Mouse (Mus musculus): ENCODE data around the gene Zfpl1.
"Not testable (repeated sequence)": the region's sequence is repeated elsewhere in the genome, so short reads cannot be mapped to it uniquely, and the experiment has no call there.

The Zfpl1 gene

DNA sequence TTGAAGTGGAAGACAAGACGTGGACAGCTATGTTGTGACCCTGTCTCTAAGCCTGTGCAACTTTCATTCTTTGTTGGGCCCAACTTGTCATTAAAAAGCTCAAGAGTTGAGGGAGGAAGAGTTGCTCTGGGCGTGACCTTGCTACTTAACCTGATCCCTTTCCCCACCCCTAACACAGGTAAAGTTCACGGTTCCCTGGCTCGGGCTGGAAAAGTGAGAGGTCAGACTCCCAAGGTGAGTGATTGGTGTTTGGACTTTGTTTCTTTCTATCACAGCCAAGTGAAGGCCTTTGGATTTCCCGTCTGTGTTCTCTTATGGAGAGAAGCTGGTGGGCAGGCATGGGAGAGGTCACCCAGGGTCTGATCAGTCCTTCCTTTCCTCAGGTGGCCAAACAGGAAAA lies 25.8 kb downstream of the Zfpl1 start:
- no peak for DNase-seq (ENCODE audit: low read depth, low spot score)

DNA sequence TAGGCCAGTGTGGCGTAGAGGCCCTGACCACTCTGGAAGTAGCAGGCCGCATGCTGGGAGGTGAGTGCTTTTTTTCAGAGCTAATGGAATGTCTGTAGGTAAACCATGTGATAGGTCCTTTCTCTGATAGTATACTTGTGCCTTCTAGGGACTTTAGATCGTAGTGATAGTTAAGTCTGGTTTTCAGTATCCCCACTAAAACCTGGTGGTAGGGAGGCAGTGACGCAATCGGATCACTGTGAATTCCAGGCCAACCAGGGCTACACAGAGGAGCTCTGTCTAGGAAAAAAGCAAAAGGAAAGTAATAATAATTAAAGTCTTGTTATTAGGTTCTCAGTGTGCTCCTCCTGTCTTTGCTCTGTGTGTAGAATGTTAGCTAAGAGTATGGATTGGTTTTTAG lies 26.2 kb downstream of the Zfpl1 start:
- no peak for DNase-seq (ENCODE audit: low read depth, low spot score)

DNA sequence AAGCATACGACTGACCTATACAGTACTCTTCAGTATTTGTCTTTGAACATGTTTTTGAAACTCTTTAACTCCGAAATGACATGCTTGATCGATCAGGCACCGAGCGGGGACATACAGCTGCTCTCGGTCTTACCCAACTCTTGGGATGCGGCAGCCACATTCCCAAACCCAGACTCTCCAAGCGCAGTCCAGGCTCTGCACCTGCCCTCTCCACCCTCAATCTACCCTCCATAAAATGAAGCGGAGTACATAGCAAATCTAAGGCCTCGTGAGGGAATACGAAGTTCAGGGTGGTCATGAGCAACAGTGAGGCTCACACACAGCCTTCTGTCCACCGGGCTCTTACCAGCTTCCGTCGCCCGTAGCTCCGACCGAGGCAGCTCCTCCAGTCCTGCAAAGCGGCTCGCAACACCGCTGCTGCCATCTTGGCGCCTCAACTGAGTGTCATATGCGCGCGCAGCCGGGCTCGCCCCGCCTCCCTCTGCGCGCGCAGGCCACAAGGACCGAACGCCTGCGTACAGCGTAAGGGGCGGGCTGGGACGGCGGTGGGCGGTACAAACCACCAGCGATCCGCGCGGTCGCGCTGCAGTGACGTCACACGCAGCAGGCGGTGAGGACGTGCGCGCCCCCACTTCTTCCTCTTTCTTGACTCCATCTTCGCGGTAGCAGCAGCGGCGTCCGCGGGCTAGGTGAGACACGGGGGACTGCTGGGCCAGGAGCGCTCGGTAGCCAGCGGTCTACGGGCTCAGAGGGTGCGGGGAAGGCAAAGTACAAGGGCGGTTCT lies 27.3 kb downstream of the Zfpl1 start, which contains the start of the genes Mrpl49 and Fau:
Gene Mrpl49, minus strand, starts transcription at position 473 of the 784 bp plus-strand sequence.
Gene Fau, plus strand, starts transcription at position 532 of the 784 bp plus-strand sequence.
- peak; percentile 98 for DNase-seq (ENCODE audit: low read depth, low spot score)

DNA sequence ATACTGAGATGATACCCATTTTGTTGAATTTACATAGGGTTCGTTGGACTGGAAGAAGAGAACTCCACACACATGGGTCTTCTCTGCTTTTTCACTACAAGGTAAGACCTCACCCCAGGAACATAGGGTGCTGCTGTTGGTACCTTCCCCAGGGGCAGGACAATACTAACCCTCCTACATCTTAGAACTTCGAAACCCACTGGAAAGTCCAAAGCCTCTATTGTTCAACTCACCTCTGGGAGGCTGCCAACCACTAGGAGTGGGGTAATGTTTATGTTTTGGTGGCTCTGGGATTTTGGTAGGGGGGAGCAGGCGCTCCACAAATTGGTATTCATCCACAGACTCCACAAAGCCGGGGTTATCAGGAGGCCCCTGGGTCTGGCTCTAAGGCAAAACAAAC lies 28.1 kb downstream of the Zfpl1 start:
- no peak for DNase-seq (ENCODE audit: low read depth, low spot score)

DNA sequence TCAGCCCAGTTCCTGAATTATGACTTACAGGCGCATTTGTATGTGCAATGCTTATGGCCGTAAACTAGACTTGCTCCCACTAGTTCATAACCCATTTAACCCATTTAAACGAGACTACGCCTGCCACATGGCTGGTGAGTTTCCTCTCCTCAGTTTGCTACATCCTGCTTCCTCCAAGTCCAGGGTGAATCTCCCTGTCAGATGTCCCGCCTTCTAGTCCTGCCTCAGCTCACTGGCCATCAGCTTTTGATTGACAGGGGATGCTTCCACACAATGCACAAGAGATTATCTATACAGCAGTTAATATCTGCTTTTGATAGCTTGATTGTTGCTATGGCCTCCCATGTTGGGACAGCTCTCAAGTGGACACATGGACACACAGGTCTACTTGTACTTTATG lies 30.5 kb downstream of the Zfpl1 start:
- DNase-seq (ENCODE audit: low read depth, low spot score) = no peak

DNA sequence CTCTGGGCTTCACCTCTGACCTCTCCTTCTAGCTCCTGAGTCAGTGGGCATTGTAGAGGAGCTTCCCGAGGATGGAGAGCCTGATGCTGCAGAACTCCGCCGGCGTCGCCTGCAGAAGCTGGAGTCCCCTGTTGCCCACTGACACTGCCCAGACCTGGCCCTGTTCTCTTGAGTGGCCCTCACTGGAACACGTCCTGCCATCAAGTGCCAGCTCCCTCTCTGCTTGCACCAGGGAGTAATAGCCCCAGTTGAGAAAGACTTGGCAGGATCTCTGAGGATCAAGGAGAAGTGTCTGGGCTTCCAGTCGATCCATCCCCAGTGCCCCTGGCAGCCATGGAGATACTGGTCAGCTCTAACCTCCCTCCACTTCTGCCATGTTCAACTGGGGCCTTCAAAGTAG lies 32.2 kb downstream of the Zfpl1 start:
- no peak for DNase-seq (ENCODE audit: low read depth, low spot score)

DNA sequence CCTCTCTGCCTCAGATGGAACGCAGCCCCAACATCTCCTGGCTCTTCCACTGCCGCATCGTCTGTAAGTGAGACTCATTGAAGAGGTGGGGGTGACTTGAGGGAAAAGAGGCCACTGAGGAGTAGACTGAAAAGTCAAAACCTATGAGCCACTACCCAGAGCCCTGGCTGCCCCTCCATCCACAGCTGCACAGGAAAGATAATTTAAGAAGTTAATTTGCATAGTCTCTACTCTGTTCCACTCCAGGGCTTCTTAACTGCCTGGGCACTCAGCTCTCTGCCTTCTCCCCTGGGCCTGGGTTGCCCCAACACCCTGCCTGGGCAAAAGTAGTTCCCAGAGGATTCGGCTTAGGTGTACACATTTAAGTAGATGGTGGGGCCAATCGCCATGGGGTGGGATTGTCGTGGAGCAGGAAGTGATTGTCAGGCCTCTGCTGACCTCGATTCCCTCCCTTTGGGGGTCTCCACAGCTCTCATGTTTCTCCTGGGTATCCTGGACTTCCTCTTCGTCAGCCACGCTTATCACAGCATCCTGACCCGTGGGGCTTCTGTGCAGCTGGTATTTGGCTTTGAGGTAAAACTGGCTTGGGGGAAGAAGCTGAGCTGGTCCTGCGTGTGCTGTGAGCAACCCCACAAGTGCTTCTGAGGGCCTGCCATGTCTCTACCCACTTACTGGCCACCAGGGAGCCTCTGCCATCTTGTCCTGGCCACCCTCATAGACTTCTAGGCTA lies 35.9 kb downstream of the Zfpl1 start:
- no peak for DNase-seq (ENCODE audit: low read depth, low spot score)

DNA sequence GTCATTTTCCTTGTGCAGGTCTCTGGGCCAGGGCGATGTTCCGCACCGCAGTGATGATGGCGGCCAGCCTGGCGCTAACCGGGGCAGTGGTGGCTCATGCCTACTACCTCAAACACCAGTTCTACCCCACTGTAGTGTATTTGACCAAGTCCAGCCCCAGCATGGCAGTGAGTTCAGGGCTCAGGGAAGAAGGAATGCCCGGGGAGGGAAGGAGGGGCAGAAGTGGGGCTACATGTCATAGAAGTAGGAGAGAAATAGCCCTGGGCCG lies 36.9 kb downstream of the Zfpl1 start:
- DNase-seq (ENCODE audit: low read depth, low spot score) = no peak

DNA sequence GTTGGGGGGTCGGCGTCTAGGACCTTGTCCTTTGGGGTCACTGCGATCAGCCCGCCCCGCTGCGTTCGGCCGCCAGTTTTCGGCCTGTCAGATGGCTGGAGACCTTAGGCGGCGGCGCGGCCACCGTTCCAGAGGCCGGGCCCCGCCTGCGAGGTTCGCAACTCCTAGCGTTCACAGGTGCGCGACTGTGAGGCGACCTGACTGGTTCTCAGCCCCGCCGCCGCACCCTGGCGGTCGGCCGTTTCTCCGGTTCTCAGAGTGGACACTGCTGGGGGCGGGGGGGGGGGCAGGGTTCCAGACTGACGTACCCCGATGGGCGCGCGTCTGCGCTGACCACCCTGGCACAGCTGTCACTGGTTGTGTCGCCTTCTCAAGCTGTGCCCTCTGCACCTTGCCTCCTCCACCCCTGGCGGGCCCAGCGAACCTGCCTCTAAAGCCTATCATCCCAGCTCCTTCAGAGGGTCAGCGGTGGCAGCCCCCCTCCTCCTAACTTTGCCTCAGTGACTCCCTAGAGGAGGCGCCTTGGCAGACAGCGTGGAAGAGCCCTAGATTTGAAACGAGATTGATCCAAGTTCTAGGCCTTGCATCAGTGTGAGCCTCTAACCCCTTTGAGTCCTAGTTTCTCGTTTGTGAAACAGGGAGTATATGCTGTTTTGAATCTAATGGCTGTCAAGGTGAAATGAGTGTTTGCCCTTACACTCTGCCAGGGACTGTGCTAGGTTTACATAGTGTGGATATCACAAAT lies 37.4 kb downstream of the Zfpl1 start:
- no peak for DNase-seq (ENCODE audit: low read depth, low spot score)

DNA sequence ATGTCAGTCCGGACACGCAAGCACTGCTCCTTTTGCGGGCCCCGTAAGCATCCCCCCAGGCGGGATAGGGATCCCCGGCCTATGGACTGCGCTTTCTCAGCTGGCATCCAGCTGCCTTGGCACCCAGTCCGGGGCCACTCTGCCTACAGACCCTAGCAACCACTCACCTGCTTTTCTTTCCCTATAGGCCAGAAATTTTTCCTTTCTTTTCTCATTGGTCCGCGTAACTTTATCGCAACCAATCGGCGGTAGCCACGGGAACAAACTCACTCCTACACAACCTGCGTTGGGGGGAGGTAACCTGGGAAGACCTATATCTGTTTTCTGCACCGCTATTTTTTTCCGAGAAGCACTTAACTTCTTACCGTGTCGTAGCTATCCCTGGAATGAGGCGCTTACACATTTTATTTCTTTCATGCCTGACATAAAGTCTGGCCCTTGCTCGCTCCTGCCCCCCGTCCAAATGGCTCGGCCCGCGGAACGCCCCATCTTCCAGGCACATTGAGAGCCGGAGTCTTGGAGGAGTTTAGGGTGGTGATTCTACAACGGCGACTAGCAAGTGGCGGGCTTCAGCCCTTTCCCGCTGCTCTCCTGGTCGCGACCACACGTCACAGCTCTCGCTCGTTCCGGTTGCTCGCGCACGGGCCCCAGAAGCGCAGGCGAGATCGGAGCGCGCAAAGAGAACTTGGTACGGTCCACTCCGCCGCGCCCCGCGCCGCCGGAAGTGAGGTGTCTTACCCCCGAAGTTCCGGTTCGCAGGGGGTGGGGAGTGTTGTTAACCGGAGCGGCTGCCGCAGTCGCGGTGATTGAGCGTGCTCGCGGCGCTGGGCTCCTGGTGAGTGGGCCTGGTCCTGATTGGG lies 38.2 kb downstream of the Zfpl1 start, which contains the start of gene Syvn1:
Gene Syvn1, plus strand, starts transcription at position 283 of the 860 bp plus-strand sequence.
- DNase-seq (ENCODE audit: low read depth, low spot score) = peak; percentile 97

DNA sequence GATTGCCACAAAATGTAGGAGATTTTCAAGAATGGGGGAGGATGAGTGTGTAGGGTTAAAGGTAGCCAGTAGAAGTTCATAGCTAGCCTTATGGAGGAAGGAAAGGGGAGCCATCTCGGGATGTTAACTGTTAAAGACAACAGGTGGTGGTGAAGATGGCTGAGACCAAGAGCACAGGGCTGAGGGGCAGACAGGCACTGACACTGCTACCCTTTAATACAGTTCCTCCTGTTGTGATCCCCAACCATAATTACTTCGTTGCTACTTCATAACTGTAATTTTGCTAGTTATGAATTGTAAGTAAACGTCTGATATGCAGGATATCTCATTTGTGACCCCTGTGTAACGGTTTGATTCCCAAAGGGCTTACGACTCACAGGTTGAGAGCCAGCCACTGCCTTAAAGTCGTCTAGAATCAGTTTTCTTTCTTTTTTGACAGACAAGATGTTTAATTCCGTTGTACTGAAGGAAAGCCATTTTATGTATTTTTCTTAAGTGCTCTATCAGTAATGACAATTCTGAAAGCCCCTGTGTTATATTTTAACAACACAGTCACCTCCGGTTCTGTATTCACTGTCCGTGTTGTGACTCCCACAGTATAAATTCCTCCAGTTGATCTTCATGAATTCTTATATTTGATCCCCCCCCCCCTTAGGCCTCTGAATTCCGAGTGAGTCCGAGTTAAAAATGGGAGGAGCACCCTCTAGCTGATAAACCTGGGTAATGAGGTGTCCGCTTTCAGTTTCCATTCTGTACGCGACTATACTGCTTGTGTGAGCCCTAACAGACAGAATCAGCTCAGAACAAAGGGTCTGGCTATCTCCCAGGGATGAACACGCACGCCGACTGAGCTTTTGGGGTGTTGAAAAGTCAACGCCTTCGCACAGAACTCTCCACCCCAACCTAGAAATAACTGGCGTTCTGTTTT lies 39.1 kb downstream of the Zfpl1 start:
- no peak for DNase-seq (ENCODE audit: low read depth, low spot score)

DNA sequence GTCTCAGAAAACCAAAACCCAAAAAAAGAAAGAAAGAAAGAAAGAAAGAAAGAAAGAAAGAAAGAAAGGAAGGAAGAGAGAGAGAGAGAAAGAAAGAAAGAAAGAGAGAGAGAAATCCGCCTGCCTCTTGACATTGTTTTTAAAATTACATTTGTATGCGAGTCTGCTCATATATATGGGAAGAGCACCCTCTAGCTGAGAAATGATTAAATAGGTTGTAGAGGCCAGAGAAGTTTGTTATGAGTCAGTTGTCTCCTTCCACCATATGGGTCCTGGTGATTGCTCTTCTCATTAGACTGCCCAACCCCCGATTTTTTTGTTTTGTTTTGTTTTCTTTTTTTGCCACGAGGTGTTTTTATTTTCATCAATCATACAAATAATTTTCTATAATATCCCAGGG lies 40.7 kb downstream of the Zfpl1 start:
- not testable (repeated sequence) for DNase-seq (ENCODE audit: low read depth, low spot score)

DNA sequence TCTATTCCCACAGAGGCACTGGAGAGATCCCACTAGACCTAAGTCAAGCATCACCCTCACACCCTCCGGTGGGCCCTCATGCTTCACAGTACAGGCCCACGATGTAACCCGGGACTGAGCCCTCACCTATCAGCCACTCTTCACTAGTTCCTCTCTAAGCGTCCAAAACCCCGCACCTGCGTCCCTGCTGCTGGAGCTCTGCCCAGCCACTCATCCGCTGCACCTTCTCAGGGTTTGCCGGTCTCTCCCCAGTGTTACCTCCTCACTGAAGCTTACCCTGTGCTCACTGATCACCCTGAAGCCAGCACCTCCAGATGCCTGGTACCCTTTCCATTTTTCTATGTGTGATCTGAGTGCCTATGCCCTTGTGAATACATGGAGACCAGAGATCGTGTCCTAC lies 42.5 kb downstream of the Zfpl1 start:
- no peak for DNase-seq (ENCODE audit: low read depth, low spot score)

DNA sequence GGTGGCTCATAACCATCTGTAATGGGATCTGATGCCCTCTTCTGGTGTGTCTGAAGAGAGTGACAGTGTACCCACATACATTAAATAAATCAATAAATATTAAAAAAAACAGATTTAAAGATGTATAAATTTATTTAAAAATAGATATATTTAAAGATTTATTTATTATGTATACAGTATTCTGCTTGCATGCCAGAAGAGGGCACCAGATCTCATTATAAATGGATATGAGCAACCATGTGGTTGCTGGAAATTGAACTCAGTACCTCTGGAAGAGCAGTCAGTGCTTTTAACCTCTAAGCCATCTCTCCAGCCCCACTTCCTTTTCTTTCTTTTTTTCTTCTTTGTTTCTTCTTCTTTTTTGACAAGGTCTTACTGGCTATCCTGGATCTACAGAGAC lies 44.8 kb downstream of the Zfpl1 start:
- no peak for DNase-seq (ENCODE audit: low read depth, low spot score)

DNA sequence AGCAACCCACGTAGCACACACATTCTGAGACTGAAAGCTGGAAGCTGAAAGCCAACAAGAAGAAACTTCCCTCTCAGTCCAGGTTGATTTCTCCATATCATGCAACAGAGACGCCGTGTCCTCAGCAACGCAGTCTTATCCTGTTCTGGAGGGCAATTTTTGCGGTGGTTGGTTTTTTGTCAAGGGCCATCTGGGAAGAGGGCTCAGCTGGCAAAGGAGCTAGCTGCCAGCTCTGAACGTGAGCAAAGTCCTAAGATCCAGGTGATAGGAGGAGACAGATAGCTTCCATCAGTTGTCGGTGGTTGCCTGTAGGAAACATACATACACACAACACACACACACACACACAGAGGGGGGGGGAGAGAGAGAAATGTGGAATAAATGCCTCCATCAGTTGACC lies 46.4 kb downstream of the Zfpl1 start:
- DNase-seq (ENCODE audit: low read depth, low spot score) = no peak

DNA sequence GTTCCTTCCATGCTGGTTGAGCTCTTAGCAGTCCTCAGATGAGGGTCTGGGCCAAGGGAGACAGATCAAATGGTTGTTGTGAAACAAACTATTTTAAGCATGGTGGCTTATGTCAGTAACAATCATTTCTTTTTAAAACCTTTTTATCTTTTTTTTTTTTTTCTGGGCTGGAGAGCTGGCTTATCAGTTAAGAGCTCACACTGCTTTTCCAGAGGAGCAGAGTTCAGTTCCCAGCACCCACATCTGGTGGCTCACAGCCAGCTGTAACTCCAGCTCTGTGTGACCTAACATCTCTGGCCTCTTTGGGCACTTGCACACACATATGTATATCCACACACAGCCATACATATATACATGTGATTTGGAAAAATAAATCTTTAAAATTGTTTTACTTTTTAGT lies 47.1 kb downstream of the Zfpl1 start:
- no peak for DNase-seq (ENCODE audit: low read depth, low spot score)

DNA sequence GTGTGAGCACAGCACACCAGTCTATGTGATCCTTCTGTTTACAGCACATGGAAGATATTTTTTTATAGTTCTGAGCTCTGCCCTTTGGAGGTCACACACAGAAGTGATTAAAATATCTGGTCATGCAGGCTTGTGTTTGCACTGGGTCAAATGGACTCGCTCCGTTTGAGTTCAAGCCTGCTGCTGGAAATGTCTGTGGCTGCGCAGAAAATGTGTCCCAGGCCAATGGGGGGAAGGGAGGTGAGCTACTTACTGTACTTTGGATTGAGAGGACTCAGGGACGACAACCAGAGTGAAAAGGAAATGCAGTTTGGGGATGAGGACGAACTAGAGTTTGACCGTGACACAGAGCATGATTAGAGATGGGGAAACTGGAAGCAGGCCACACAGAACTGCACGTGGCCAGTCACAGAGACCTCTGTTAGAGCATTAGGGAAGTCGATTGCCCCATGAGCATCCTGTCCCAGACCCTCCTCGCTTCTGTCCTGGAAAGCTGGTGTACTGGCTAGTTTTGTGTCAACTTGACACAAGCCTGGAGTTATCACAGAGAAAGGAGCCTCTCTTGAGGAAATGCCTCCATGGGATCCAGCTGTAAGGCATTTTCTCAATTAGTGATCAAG lies 48.7 kb downstream of the Zfpl1 start:
- no peak for DNase-seq (ENCODE audit: low read depth, low spot score)
